Mouse (Mus musculus): ENCODE data around the gene Cnpy2. TPM values are rescaled to one million over a fixed set of nuclear protein-coding genes. Genes with fewer than 3 reads are reported as not detected.
A peak's percentile ranks its signal among the peaks of the same experiment; 100 is the strongest.

The Cnpy2 gene
- polyA plus RNA-seq, 1 experiment from 2014 or later: 194 TPM

GRCm38 (mm10) chr10:128368402-128369217 lies 46.4 kb downstream of the Cnpy2 start, which contains the start of gene Coq10a:
TSS of gene Coq10a (minus strand) at chr10:128368997.
- WGBS: under 1% methylated on average over 84 of the region's 87 CpGs

GRCm38 (mm10) chr10:128369218-128369543 lies 46.9 kb downstream of the Cnpy2 start:
- peak overlapping the region; percentile 91 for H3K4me2 ChIP-seq (ENCODE audit: low read length)
- H3K36me3 ChIP-seq (ENCODE audit: control insufficient read depth, insufficient read depth, low read length): peaks cover 5% of the 10 kb centered on the region; the same call in 1 of the 2 replicates
- peak overlapping the region; percentile 98 for H3K27ac ChIP-seq (replicated peaks; ENCODE audit: low read depth, low read length)
- H3K27me3 ChIP-seq (ENCODE audit: control insufficient read depth, insufficient read depth, low read length): no peaks in the 10 kb centered on the region
- no peaks in the 10 kb centered on the region for H3K9me3 ChIP-seq (ENCODE audit: control insufficient read depth, low read length)
- H3K4me3 ChIP-seq (replicated peaks; ENCODE audit: low read depth, low read length): peak overlapping the region; percentile 61
- 6% methylated on average over 9 of the region's 9 CpGs for WGBS
- H3K9ac ChIP-seq (replicated peaks; ENCODE audit: low read length): peak overlapping the region; percentile 74
- peaks cover 17% of the 10 kb centered on the region for H3K4me1 ChIP-seq (ENCODE audit: control insufficient read depth, insufficient read depth, low read length)
- no peak; the same call in 1 of the 2 replicates for ATAC-seq (ENCODE audit: low FRiP score, low TSS enrichment)
- no peak for DNase-seq

More at GRCm38 (mm10) chr10:128368402-128369217, 46.4 kb downstream of the Cnpy2 start, which contains the start of gene Coq10a:
- H3K36me3 ChIP-seq (ENCODE audit: control insufficient read depth, insufficient read depth, low read length): peaks cover 8% of the 10 kb centered on the region
- peak within 1 kb of the TSS; percentile 74 for H3K9ac ChIP-seq (replicated peaks; ENCODE audit: low read length)
- H3K27ac ChIP-seq (replicated peaks; ENCODE audit: low read depth, low read length): peak within 1 kb of the TSS; percentile 98
- peak within 1 kb of the TSS; percentile 91 for H3K4me2 ChIP-seq (ENCODE audit: low read length)
- no peaks in the 10 kb centered on the region for H3K9me3 ChIP-seq (ENCODE audit: control insufficient read depth, low read length)
- H3K4me1 ChIP-seq (ENCODE audit: control insufficient read depth, insufficient read depth, low read length): peaks cover 17% of the 10 kb centered on the region
- ATAC-seq (ENCODE audit: low FRiP score, low TSS enrichment): peak; percentile 94
- peak within 1 kb of the TSS; percentile 61 for H3K4me3 ChIP-seq (replicated peaks; ENCODE audit: low read depth, low read length)
- no peaks in the 10 kb centered on the region for H3K27me3 ChIP-seq (ENCODE audit: control insufficient read depth, insufficient read depth, low read length)
- peak; percentile 95 for DNase-seq

- WGBS: 76% methylated on average over 6 of the region's 6 CpGs
- ATAC-seq (ENCODE audit: low FRiP score, low TSS enrichment) (no peak), DNase-seq (no peak)
- Histone ChIP-seq H3K27me3 (ENCODE audit: control insufficient read depth, insufficient read depth, low read length) (no peaks in the 10 kb centered on the region), H3K4me1 (ENCODE audit: control insufficient read depth, insufficient read depth, low read length) (peaks cover 17% of the 10 kb centered on the region), H3K9ac (replicated peaks; ENCODE audit: low read length) (peak overlapping the region; percentile 74; the same call in 1 of the 2 replicates), H3K4me2 (ENCODE audit: low read length) (peak overlapping the region; percentile 91), H3K27ac (replicated peaks; ENCODE audit: low read depth, low read length) (peak overlapping the region; percentile 98), H3K36me3 (ENCODE audit: control insufficient read depth, insufficient read depth, low read length) (peaks cover under 1% of the 10 kb centered on the region; the same call in 1 of the 2 replicates), H3K4me3 (replicated peaks; ENCODE audit: low read depth, low read length) (peak overlapping the region; percentile 61), H3K9me3 (ENCODE audit: control insufficient read depth, low read length) (no peaks in the 10 kb centered on the region)
Observed at GRCm38 (mm10) chr10:128369599-128369998, 47.3 kb downstream of the Cnpy2 start.

GRCm38 (mm10) chr10:128370021-128370420 lies 47.8 kb downstream of the Cnpy2 start:
- Histone ChIP-seq H3K9ac (replicated peaks; ENCODE audit: low read length) (no peak overlapping the region), H3K4me3 (replicated peaks; ENCODE audit: low read depth, low read length) (no peak overlapping the region), H3K4me1 (ENCODE audit: control insufficient read depth, insufficient read depth, low read length) (peaks cover 17% of the 10 kb centered on the region), H3K27ac (replicated peaks; ENCODE audit: low read depth, low read length) (no peak overlapping the region), H3K27me3 (ENCODE audit: control insufficient read depth, insufficient read depth, low read length) (no peaks in the 10 kb centered on the region), H3K4me2 (ENCODE audit: low read length) (no peak overlapping the region), H3K9me3 (ENCODE audit: control insufficient read depth, low read length) (no peaks in the 10 kb centered on the region), H3K36me3 (ENCODE audit: control insufficient read depth, insufficient read depth, low read length) (no peaks in the 10 kb centered on the region; the same call in 1 of the 2 replicates)
- no peak for DNase-seq
- ATAC-seq (ENCODE audit: low FRiP score, low TSS enrichment): no peak
- WGBS: 60% methylated on average over 6 of the region's 6 CpGs

- ATAC-seq (ENCODE audit: low FRiP score, low TSS enrichment) (no peak), DNase-seq (no peak)
- Histone ChIP-seq H3K4me3 (replicated peaks; ENCODE audit: low read depth, low read length) (no peak overlapping the region), H3K27ac (replicated peaks; ENCODE audit: low read depth, low read length) (no peak overlapping the region), H3K4me1 (ENCODE audit: control insufficient read depth, insufficient read depth, low read length) (peaks cover 17% of the 10 kb centered on the region), H3K4me2 (ENCODE audit: low read length) (no peak overlapping the region), H3K9me3 (ENCODE audit: control insufficient read depth, low read length) (no peaks in the 10 kb centered on the region), H3K36me3 (ENCODE audit: control insufficient read depth, insufficient read depth, low read length) (no peaks in the 10 kb centered on the region), H3K9ac (replicated peaks; ENCODE audit: low read length) (no peak overlapping the region), H3K27me3 (ENCODE audit: control insufficient read depth, insufficient read depth, low read length) (no peaks in the 10 kb centered on the region)
- 69% methylated on average over 4 of the region's 4 CpGs for WGBS
Observed at GRCm38 (mm10) chr10:128370601-128371000, 48.3 kb downstream of the Cnpy2 start.

- no peak for DNase-seq
- no peaks in the 10 kb centered on the region for H3K36me3 ChIP-seq (ENCODE audit: control insufficient read depth, insufficient read depth, low read length)
- no peak overlapping the region for H3K4me2 ChIP-seq (ENCODE audit: low read length)
- H3K27me3 ChIP-seq (ENCODE audit: control insufficient read depth, insufficient read depth, low read length): no peaks in the 10 kb centered on the region
- no peaks in the 10 kb centered on the region for H3K9me3 ChIP-seq (ENCODE audit: control insufficient read depth, low read length)
- H3K4me3 ChIP-seq (replicated peaks; ENCODE audit: low read depth, low read length): no peak overlapping the region
- no peak overlapping the region for H3K9ac ChIP-seq (replicated peaks; ENCODE audit: low read length)
- H3K27ac ChIP-seq (replicated peaks; ENCODE audit: low read depth, low read length): no peak overlapping the region
- no peak for ATAC-seq (ENCODE audit: low FRiP score, low TSS enrichment)
- H3K4me1 ChIP-seq (ENCODE audit: control insufficient read depth, insufficient read depth, low read length): peaks cover 21% of the 10 kb centered on the region
- WGBS: 81% methylated on average over 5 of the region's 5 CpGs
Observed at GRCm38 (mm10) chr10:128372142-128372541, 49.9 kb downstream of the Cnpy2 start.

- Histone ChIP-seq H3K4me3 (replicated peaks; ENCODE audit: low read depth, low read length) (no peak overlapping the region), H3K27ac (replicated peaks; ENCODE audit: low read depth, low read length) (no peak overlapping the region), H3K36me3 (ENCODE audit: control insufficient read depth, insufficient read depth, low read length) (no peaks in the 10 kb centered on the region), H3K4me2 (ENCODE audit: low read length) (no peak overlapping the region), H3K4me1 (ENCODE audit: control insufficient read depth, insufficient read depth, low read length) (peaks cover 15% of the 10 kb centered on the region), H3K9ac (replicated peaks; ENCODE audit: low read length) (no peak overlapping the region), H3K27me3 (ENCODE audit: control insufficient read depth, insufficient read depth, low read length) (no peaks in the 10 kb centered on the region), H3K9me3 (ENCODE audit: control insufficient read depth, low read length) (no peaks in the 10 kb centered on the region)
- ATAC-seq (ENCODE audit: low FRiP score, low TSS enrichment): no peak
- 86% methylated on average over 6 of the region's 6 CpGs for WGBS
- no peak for DNase-seq
Observed at GRCm38 (mm10) chr10:128372989-128373748, 50.9 kb downstream of the Cnpy2 start.

GRCm38 (mm10) chr10:128374393-128374792 lies 52.1 kb downstream of the Cnpy2 start:
- Histone ChIP-seq H3K27me3 (ENCODE audit: control insufficient read depth, insufficient read depth, low read length) (no peaks in the 10 kb centered on the region), H3K9me3 (ENCODE audit: control insufficient read depth, low read length) (no peaks in the 10 kb centered on the region), H3K27ac (replicated peaks; ENCODE audit: low read depth, low read length) (no peak overlapping the region), H3K4me2 (ENCODE audit: low read length) (no peak overlapping the region), H3K9ac (replicated peaks; ENCODE audit: low read length) (no peak overlapping the region), H3K36me3 (ENCODE audit: control insufficient read depth, insufficient read depth, low read length) (peaks cover 11% of the 10 kb centered on the region), H3K4me1 (ENCODE audit: control insufficient read depth, insufficient read depth, low read length) (peaks cover 19% of the 10 kb centered on the region), H3K4me3 (replicated peaks; ENCODE audit: low read depth, low read length) (no peak overlapping the region)
- ATAC-seq (ENCODE audit: low FRiP score, low TSS enrichment): no peak
- WGBS: 81% methylated on average over 6 of the region's 6 CpGs
- no peak for DNase-seq
